Mouse (Mus musculus) heart, embryonic 16.5 days (tissue): Measurements from ENCODE around the gene Glb1l3. TPM values are rescaled to one million over a fixed set of nuclear protein-coding genes. Genes with fewer than 3 reads are reported as not detected.

ENCODE experiments used
- ATAC-seq: fragments of 200-750 bp; cut with Nextera tagmentation; replicated peaks from 2 replicates; pipeline ENCODE4 v1.8.0; 2017; ENCODE audit warnings: moderate number of reproducible peaks; ENCODE audit not compliant: insufficient read depth, low FRiP score; ENCODE audit errors: extremely low read depth
- H3K27ac ChIP-seq: fragments of 300-500 bp; sonication (generic); 2 replicates; pipeline ENCODE4 v1.5.1; 2014; ENCODE audit warnings: mild to moderate bottlenecking, low read length, control low read depth, moderate library complexity
- H3K27me3 ChIP-seq: fragments of 300-500 bp; sonication (generic); 2 replicates; pipeline ENCODE4 v1.6.1; 2014; ENCODE audit warnings: low read length, mixed read lengths; ENCODE audit not compliant: control insufficient read depth, insufficient read depth
- H3K36me3 ChIP-seq: fragments of 300-500 bp; sonication (generic); 2 replicates; pipeline ENCODE4 v1.6.1; 2014; ENCODE audit not compliant: control insufficient read depth, insufficient read depth
- H3K4me1 ChIP-seq: fragments of 300-500 bp; sonication (generic); 2 replicates; pipeline ENCODE4 v1.6.1; 2014; ENCODE audit warnings: low read length, mixed read lengths; ENCODE audit not compliant: control insufficient read depth, insufficient read depth
- H3K4me2 ChIP-seq: fragments of 300-500 bp; sonication (generic); 2 replicates; pipeline ENCODE4 v1.6.1; 2014; ENCODE audit warnings: low read depth, mild to moderate bottlenecking, control low read depth, low read length
- H3K4me3 ChIP-seq: fragments of 300-500 bp; sonication (generic); 2 replicates; pipeline ENCODE4 v1.5.1; 2014; ENCODE audit warnings: mild to moderate bottlenecking, control low read depth, low read length
- H3K9ac ChIP-seq: fragments of 300-500 bp; sonication (generic); 2 replicates; pipeline ENCODE4 v1.6.1; 2014; ENCODE audit warnings: low read length, control low read depth
- H3K9me3 ChIP-seq: fragments of 300-500 bp; sonication (generic); replicated peaks from 2 replicates; pipeline ENCODE4 v1.6.1; 2016; ENCODE audit warnings: low read length; ENCODE audit not compliant: control insufficient read depth
- WGBS: fragments of 180-500 bp; shearing (Covaris S2); extraction: QIAGEN DNeasy Blood & Tissue Kit; methylation state at CpG from one replicate; pipeline ENCODE4 v1.1.7; 2014; 5-methylcytosine and 5-hydroxymethylcytosine counted together
- polyA plus RNA-seq: library from polyadenylated mRNA; unstranded; fragments of >200 nt; fragmentation: Nextera tagmentation; extraction: Ambion mirVana; gene quantifications from 2 replicates; pipeline ENCODE4 v1.2.1, GENCODE M21; 2015

Gene Glb1l3
- polyA plus RNA-seq, 1 experiment from 2014 or later = not detected

GRCm38 (mm10) chr9:26798205-26798604, 62.5 kb downstream of the Glb1l3 start:
- Histone ChIP-seq H3K4me3 (no peak overlapping the region), H3K4me1 (no peaks in the 10 kb centered on the region), H3K9me3 (no peaks in the 10 kb centered on the region), H3K4me2 (no peak overlapping the region), H3K27ac (no peak overlapping the region), H3K27me3 (no peaks in the 10 kb centered on the region), H3K36me3 (no peaks in the 10 kb centered on the region), H3K9ac (no peak overlapping the region)
- ATAC-seq = no peak
- WGBS = 81% methylated on average over 3 of the region's 3 CpGs

- Histone ChIP-seq H3K36me3 (no peaks in the 10 kb centered on the region), H3K27ac (no peak overlapping the region), H3K4me1 (no peaks in the 10 kb centered on the region; the same call in 1 of the 2 replicates), H3K9ac (no peak overlapping the region), H3K9me3 (no peaks in the 10 kb centered on the region), H3K4me3 (no peak overlapping the region), H3K4me2 (no peak overlapping the region), H3K27me3 (no peaks in the 10 kb centered on the region)
- no peak; the same call in 1 of the 2 replicates for ATAC-seq
- WGBS = 36% methylated on average over 3 of the region's 3 CpGs
These were observed 67.9 kb downstream of the Glb1l3 start for GRCm38 (mm10) chr9:26792829-26793228.

- Histone ChIP-seq H3K9ac (no peak overlapping the region), H3K4me3 (no peak overlapping the region), H3K9me3 (no peaks in the 10 kb centered on the region), H3K27ac (no peak overlapping the region), H3K36me3 (no peaks in the 10 kb centered on the region), H3K4me1 (no peaks in the 10 kb centered on the region), H3K27me3 (no peaks in the 10 kb centered on the region), H3K4me2 (peak overlapping the region; percentile 41)
- WGBS = 18% methylated on average over 7 of the region's 7 CpGs
- no peak for ATAC-seq
These were observed 77.2 kb downstream of the Glb1l3 start for GRCm38 (mm10) chr9:26783414-26783975.

- no peak overlapping the region for H3K4me2 ChIP-seq
- no peaks in the 10 kb centered on the region for H3K9me3 ChIP-seq
- no peak overlapping the region for H3K4me3 ChIP-seq
- no peak for ATAC-seq
- no peaks in the 10 kb centered on the region for H3K27me3 ChIP-seq
- H3K4me1 ChIP-seq = no peaks in the 10 kb centered on the region
- 74% methylated on average over 7 of the region's 7 CpGs for WGBS
- no peak overlapping the region for H3K27ac ChIP-seq
- H3K36me3 ChIP-seq = no peaks in the 10 kb centered on the region
- no peak overlapping the region for H3K9ac ChIP-seq
These were observed 82.3 kb downstream of the Glb1l3 start for GRCm38 (mm10) chr9:26778421-26778820.

GRCm38 (mm10) chr9:26776122-26776902, 84.4 kb downstream of the Glb1l3 start:
- no peaks in the 10 kb centered on the region for H3K4me1 ChIP-seq
- H3K27me3 ChIP-seq = no peaks in the 10 kb centered on the region
- WGBS = 55% methylated on average over 6 of the region's 6 CpGs
- H3K9ac ChIP-seq = no peak overlapping the region
- no peak overlapping the region for H3K4me2 ChIP-seq
- no peaks in the 10 kb centered on the region for H3K9me3 ChIP-seq
- no peak overlapping the region for H3K27ac ChIP-seq
- H3K4me3 ChIP-seq = no peak overlapping the region
- no peaks in the 10 kb centered on the region for H3K36me3 ChIP-seq
- no peak for ATAC-seq

- Histone ChIP-seq H3K36me3 (no peaks in the 10 kb centered on the region), H3K9me3 (no peaks in the 10 kb centered on the region), H3K27ac (no peak overlapping the region), H3K4me3 (no peak overlapping the region), H3K4me2 (no peak overlapping the region), H3K4me1 (no peaks in the 10 kb centered on the region), H3K9ac (no peak overlapping the region), H3K27me3 (no peaks in the 10 kb centered on the region)
- no peak for ATAC-seq
- WGBS = 80% methylated on average over 2 of the region's 2 CpGs
These were observed 85.0 kb downstream of the Glb1l3 start for GRCm38 (mm10) chr9:26775700-26776099.

- H3K36me3 ChIP-seq = no peaks in the 10 kb centered on the region
- H3K9me3 ChIP-seq = no peaks in the 10 kb centered on the region
- ATAC-seq = no peak
- no peak overlapping the region for H3K27ac ChIP-seq
- no peak overlapping the region for H3K9ac ChIP-seq
- WGBS = 72% methylated on average over 3 of the region's 3 CpGs
- H3K4me1 ChIP-seq = no peaks in the 10 kb centered on the region
- H3K4me2 ChIP-seq = no peak overlapping the region
- H3K27me3 ChIP-seq = no peaks in the 10 kb centered on the region
- H3K4me3 ChIP-seq = no peak overlapping the region
These were observed 92.5 kb downstream of the Glb1l3 start for GRCm38 (mm10) chr9:26768181-26768580.

Other genes with a start within 250 kb of the Glb1l3 start
- 0.05 TPM in 1 of 2 replicates, not detected in the other for gene B3gat1, start 127.2 kb downstream of the Glb1l3 start, polyA plus RNA-seq
- 1.00 and 1.6 TPM in 2 replicates for gene Glb1l2, start 54.4 kb downstream of the Glb1l3 start, polyA plus RNA-seq
- gene Gm1110, start 62.2 kb upstream of the Glb1l3 start, polyA plus RNA-seq = 0.12 TPM in 1 of 2 replicates, not detected in the other
- 37.1 and 41.8 TPM in 2 replicates for gene Acad8, start 138.7 kb upstream of the Glb1l3 start, polyA plus RNA-seq
- 89.7 and 90.6 TPM in 2 replicates for gene Thyn1, start 138.8 kb upstream of the Glb1l3 start, polyA plus RNA-seq
- 21.2 and 22.3 TPM in 2 replicates for gene Vps26b, start 169.2 kb upstream of the Glb1l3 start, polyA plus RNA-seq
- gene Ncapd3, start 169.3 kb upstream of the Glb1l3 start, polyA plus RNA-seq = 21.0 and 22.8 TPM in 2 replicates